Mouse (Mus musculus) lung, embryonic 14.5 days (tissue): ENCODE measurements around the gene Sgcd. TPM values are rescaled to one million over a fixed set of nuclear protein-coding genes. Genes with fewer than 3 reads are reported as not detected.

Experiments used
- ATAC-seq: fragments of 200-750 bp; cut with Nextera tagmentation; 2 replicates; pipeline ENCODE4 v1.8.0; 2017; ENCODE audit warnings: mild to moderate bottlenecking, moderate TSS enrichment, moderate library complexity; ENCODE audit not compliant: insufficient read depth
- DNase-seq: peaks from one replicate; pipeline ENCODE4 v3.0.0-alpha.2; 2015
- H3K27ac ChIP-seq: fragments of 300-500 bp; sonication (generic); 2 replicates; pipeline ENCODE4 v1.5.1; 2014; ENCODE audit warnings: low read depth, mild to moderate bottlenecking, moderate library complexity
- H3K27me3 ChIP-seq: fragments of 300-500 bp; sonication (generic); 2 replicates; pipeline ENCODE4 v1.6.1; 2014; ENCODE audit warnings: low read length, control low read depth; ENCODE audit not compliant: insufficient read depth
- H3K36me3 ChIP-seq: fragments of 300-500 bp; sonication (generic); 2 replicates; pipeline ENCODE4 v1.6.1; 2014; ENCODE audit warnings: control low read depth; ENCODE audit not compliant: insufficient read depth
- H3K4me1 ChIP-seq: fragments of 300-500 bp; sonication (generic); 2 replicates; pipeline ENCODE4 v1.6.1; 2014; ENCODE audit warnings: antibody characterized with exemption, control low read depth; ENCODE audit not compliant: insufficient read depth
- H3K4me2 ChIP-seq: fragments of 300-500 bp; sonication (generic); 2 replicates; pipeline ENCODE4 v1.6.1; 2014; ENCODE audit warnings: mild to moderate bottlenecking
- H3K4me3 ChIP-seq: fragments of 300-500 bp; sonication (generic); 2 replicates; pipeline ENCODE4 v1.5.1; 2014; ENCODE audit warnings: low read depth, low read length
- H3K9ac ChIP-seq: fragments of 300-500 bp; sonication (generic); 2 replicates; pipeline ENCODE4 v1.6.1; 2014
- H3K9me3 ChIP-seq: fragments of 300-500 bp; sonication (generic); 2 replicates; pipeline ENCODE4 v1.6.1; 2016; ENCODE audit warnings: low read depth, low read length, control low read depth
- CTCF ChIP-seq: IDR thresholded peaks from 2 replicates; pipeline ENCODE4 v1.5.1; 2016; ENCODE audit warnings: antibody characterized with exemption, low read depth
- WGBS: fragments of 180-500 bp; shearing (Covaris S2); extraction: QIAGEN DNeasy Blood & Tissue Kit; methylation state at CpG from one replicate; pipeline ENCODE4 v1.1.7; 2014; 5-methylcytosine and 5-hydroxymethylcytosine counted together
- polyA plus RNA-seq: library from polyadenylated mRNA; unstranded; fragments of >200 nt; fragmentation: Nextera tagmentation; extraction: Ambion mirVana; gene quantifications from 2 replicates; pipeline ENCODE4 v1.2.1, GENCODE M21; 2014

Sgcd gene
- polyA plus RNA-seq, 1 experiment from 2014 or later, result 2.5 TPM

GRCm38 (mm10) chr11:47387726-47388125, 601.0 kb downstream of the Sgcd start:
- no peaks in the 10 kb centered on the region for H3K27me3 ChIP-seq
- no peak for TF ChIP-seq CTCF
- DNase-seq, result peak; percentile 15
- H3K4me2 ChIP-seq, result no peak overlapping the region
- no peak overlapping the region for H3K9ac ChIP-seq
- H3K27ac ChIP-seq, result no peak overlapping the region
- ATAC-seq, result no peak
- no peaks in the 10 kb centered on the region for H3K4me1 ChIP-seq
- H3K36me3 ChIP-seq, result no peaks in the 10 kb centered on the region
- H3K9me3 ChIP-seq, result no peaks in the 10 kb centered on the region
- WGBS, result 68% methylated on average over 3 of the region's 3 CpGs
- no peak overlapping the region for H3K4me3 ChIP-seq

DNA sequence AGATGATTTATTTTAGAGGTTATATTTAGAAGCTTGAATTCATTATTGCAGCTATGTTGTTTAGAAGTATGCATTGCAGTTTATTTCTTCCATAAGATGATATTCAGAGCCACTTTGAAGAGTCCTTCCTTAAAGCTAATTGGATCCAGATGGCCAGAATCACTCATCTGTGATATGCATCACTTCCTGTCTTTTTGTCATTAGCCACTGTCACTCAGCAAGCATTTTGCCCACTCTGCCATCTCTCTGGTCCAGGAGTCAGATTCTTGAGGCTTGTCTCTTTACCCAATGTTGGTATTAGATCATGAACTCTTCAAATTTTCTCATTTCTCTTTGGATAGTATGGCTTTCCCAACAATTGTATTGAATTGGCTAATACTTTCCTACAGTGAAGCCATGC, 602.6 kb downstream of the Sgcd start:
- DNase-seq, result no peak
- Histone ChIP-seq H3K4me3 (no peak overlapping the region), H3K9me3 (no peaks in the 10 kb centered on the region), H3K27ac (no peak overlapping the region), H3K4me2 (no peak overlapping the region), H3K27me3 (no peaks in the 10 kb centered on the region), H3K9ac (no peak overlapping the region), H3K4me1 (no peaks in the 10 kb centered on the region), H3K36me3 (no peaks in the 10 kb centered on the region)
- TF ChIP-seq CTCF, result no peak
- no peak for ATAC-seq

GRCm38 (mm10) chr11:47379630-47379958, 609.2 kb downstream of the Sgcd start:
- Histone ChIP-seq H3K27me3 (no peaks in the 10 kb centered on the region), H3K4me1 (no peaks in the 10 kb centered on the region), H3K4me3 (peak overlapping the region; percentile 40; the same call in 1 of the 2 replicates), H3K9me3 (no peaks in the 10 kb centered on the region), H3K4me2 (peak overlapping the region; percentile 75), H3K9ac (peak overlapping the region; percentile 62; the same call in 1 of the 2 replicates), H3K27ac (peak overlapping the region; percentile 86), H3K36me3 (no peaks in the 10 kb centered on the region)
- WGBS, result 28% methylated on average over 4 of the region's 4 CpGs
- DNase-seq (no peak), ATAC-seq (peak; percentile 51; the same call in 1 of the 2 replicates)
- no peak for TF ChIP-seq CTCF

DNA sequence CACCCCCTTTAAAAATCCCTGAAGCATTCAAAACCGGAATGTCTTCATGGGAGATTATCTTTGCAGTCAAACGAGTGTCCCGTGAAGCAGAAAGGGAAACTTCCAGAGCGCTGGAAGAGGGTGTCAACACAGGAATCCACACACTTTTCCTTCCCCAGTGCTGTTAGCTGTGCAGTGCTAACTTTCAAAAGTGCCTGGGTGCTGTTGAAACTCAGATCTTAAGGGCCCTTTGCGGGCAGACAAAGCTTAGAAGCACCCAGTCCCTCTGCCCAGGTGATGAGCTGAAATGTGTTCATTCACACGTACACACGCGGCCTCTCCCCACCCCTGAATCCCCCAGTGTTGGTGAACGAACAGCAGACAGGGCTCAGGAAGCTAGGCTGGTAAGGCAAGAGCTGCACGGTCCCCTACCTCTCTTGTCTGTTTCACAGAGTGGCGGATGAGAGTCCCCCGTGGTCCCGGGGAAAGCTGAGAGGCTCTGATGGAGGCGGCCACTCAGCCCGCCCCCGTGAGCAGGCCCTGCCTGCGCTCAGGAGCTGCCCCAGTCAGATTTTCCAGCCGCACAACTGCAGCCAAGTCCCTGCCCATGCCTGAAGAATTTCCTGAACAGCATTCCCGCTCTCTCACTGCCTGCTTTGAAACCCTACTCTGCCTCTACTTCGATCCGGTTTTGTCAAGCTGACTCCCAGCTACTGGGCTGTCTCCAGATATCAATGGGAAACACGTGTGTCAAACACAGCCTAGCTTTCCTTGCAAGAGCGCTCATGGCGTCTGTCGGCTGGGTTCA, 609.7 kb downstream of the Sgcd start:
- DNase-seq (peak; percentile 84), ATAC-seq (peak; percentile 96)
- Histone ChIP-seq H3K27me3 (no peaks in the 10 kb centered on the region), H3K4me1 (no peaks in the 10 kb centered on the region), H3K4me2 (peak overlapping the region; percentile 75), H3K9me3 (no peaks in the 10 kb centered on the region), H3K4me3 (peak overlapping the region; percentile 40), H3K27ac (peak overlapping the region; percentile 86), H3K36me3 (no peaks in the 10 kb centered on the region), H3K9ac (peak overlapping the region; percentile 62)
- 2% methylated on average over 25 of the region's 25 CpGs for WGBS
- no peak for TF ChIP-seq CTCF

- peak overlapping the region; percentile 23; the same call in 1 of the 2 replicates for H3K4me2 ChIP-seq
- H3K4me1 ChIP-seq, result no peaks in the 10 kb centered on the region
- 63% methylated on average over 6 of the region's 6 CpGs for WGBS
- H3K4me3 ChIP-seq, result no peak overlapping the region
- no peak overlapping the region for H3K9ac ChIP-seq
- H3K27ac ChIP-seq, result no peak overlapping the region
- DNase-seq (no peak), ATAC-seq (no peak)
- H3K27me3 ChIP-seq, result no peaks in the 10 kb centered on the region
- no peaks in the 10 kb centered on the region for H3K36me3 ChIP-seq
- no peaks in the 10 kb centered on the region for H3K9me3 ChIP-seq
- no peak for TF ChIP-seq CTCF
Measured at GRCm38 (mm10) chr11:47377421-47377820, 611.3 kb downstream of the Sgcd start.

DNA sequence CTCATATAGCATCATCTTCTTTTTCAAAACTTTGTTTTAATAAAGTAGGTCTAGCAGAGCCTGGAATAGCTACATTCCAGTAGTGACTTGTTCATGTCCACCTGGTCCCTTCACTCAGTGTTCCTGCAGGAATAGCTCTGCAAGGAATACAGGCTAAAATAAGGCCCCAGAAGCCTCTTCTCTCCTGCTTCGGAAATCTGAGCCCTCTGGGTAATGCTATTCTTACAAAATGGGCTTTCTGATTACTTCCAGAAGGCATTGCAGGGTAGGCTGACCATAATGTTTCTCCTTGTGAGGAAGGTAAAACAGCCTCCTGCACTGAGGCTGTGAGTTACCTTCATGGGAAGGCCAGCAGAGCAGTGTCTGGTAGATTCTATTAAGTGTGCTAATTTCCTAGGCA, 611.9 kb downstream of the Sgcd start:
- 56% methylated on average over 1 of the region's 1 CpGs for WGBS
- no peak overlapping the region for H3K9ac ChIP-seq
- H3K27me3 ChIP-seq, result no peaks in the 10 kb centered on the region
- TF ChIP-seq CTCF, result no peak
- ATAC-seq (no peak), DNase-seq (no peak)
- H3K27ac ChIP-seq, result no peak overlapping the region
- no peaks in the 10 kb centered on the region for H3K4me1 ChIP-seq
- 0 out of 2 replicates have a peak overlapping the region, but pooled peaks have one; percentile 23 for H3K4me2 ChIP-seq
- H3K36me3 ChIP-seq, result no peaks in the 10 kb centered on the region
- no peaks in the 10 kb centered on the region for H3K9me3 ChIP-seq
- H3K4me3 ChIP-seq, result no peak overlapping the region

- H3K9ac ChIP-seq, result no peak overlapping the region
- H3K4me3 ChIP-seq, result no peak overlapping the region
- 70% methylated on average over 2 of the region's 2 CpGs for WGBS
- H3K4me2 ChIP-seq, result no peak overlapping the region
- TF ChIP-seq CTCF, result no peak
- no peaks in the 10 kb centered on the region for H3K9me3 ChIP-seq
- DNase-seq (no peak), ATAC-seq (no peak)
- H3K4me1 ChIP-seq, result no peaks in the 10 kb centered on the region
- H3K27me3 ChIP-seq, result no peaks in the 10 kb centered on the region
- H3K36me3 ChIP-seq, result no peaks in the 10 kb centered on the region
- H3K27ac ChIP-seq, result no peak overlapping the region
Measured at GRCm38 (mm10) chr11:47371616-47372015, 617.2 kb downstream of the Sgcd start.
